In genomic region chr10:94198482-94199405, GRCm38 (mm10) we compare ENCODE assay signal across 8 mouse cellular contexts. TPM values are rescaled to one million over a fixed set of nuclear protein-coding genes. Genes with fewer than 3 reads are reported as not detected.
DNase-seq lines count a peak whose midpoint lies in the region; ATAC-seq and TF ChIP-seq lines count a peak whose summit lies in the region.

Gene Ndufa12 (plus strand): TSS chr10:94198720.

- peaks cover 22 to 53% of the 10 kb centered on the region in 2 experiments for H3K36me3 ChIP-seq in CH12.LX (replicated peaks in 1 of 2; ENCODE audit: control insufficient read depth in 1 of 2, insufficient read depth in 1 of 2, low read length in 1 of 2)
- peaks cover 4% of the 10 kb centered on the region; the same call in 1 of the 2 replicates for H3K36me3 ChIP-seq in forebrain, embryonic 11.5 days (ENCODE audit: control insufficient read depth, insufficient read depth, low read length)
- peaks cover 19% of the 10 kb centered on the region for H3K36me3 ChIP-seq in heart, embryonic 16.5 days (ENCODE audit: control insufficient read depth, insufficient read depth)
- peaks cover 36% of the 10 kb centered on the region for H3K36me3 ChIP-seq in liver, embryonic 15.5 days (replicated peaks)
- H3K36me3 ChIP-seq in neural tube, embryonic 12.5 days: peaks cover 27% of the 10 kb centered on the region

- TF ChIP-seq POLR2A in CH12.LX (IDR thresholded peaks at IDR 0.05; ENCODE audit: low read depth, low read length): peak; percentile 92

- H3K4me1 ChIP-seq in CH12.LX (ENCODE audit: control insufficient read depth in 1 of 2, insufficient read depth in 2 of 2): peaks cover 5 to 31% of the 10 kb centered on the region in 2 experiments; a peak in 3 of 4 replicates
- H3K4me1 ChIP-seq in forebrain, embryonic 11.5 days (replicated peaks; ENCODE audit: control insufficient read depth, insufficient read depth, low read length): peaks cover 3% of the 10 kb centered on the region; the same call in 1 of the 2 replicates
- peaks cover 5% of the 10 kb centered on the region for H3K4me1 ChIP-seq in heart, embryonic 16.5 days (ENCODE audit: control insufficient read depth, insufficient read depth, low read length)
- peaks cover 19% of the 10 kb centered on the region for H3K4me1 ChIP-seq in liver, embryonic 15.5 days (replicated peaks)
- H3K4me1 ChIP-seq in neural tube, embryonic 12.5 days: peaks cover 5% of the 10 kb centered on the region

- H3K9me3 ChIP-seq in CH12.LX (replicated peaks; ENCODE audit: low read length): no peaks in the 10 kb centered on the region
- no peaks in the 10 kb centered on the region for H3K9me3 ChIP-seq in forebrain, embryonic 11.5 days (ENCODE audit: control insufficient read depth, low read length)
- no peaks in the 10 kb centered on the region for H3K9me3 ChIP-seq in heart, embryonic 16.5 days (replicated peaks; ENCODE audit: control insufficient read depth, low read length)
- H3K9me3 ChIP-seq in liver, embryonic 15.5 days (replicated peaks): no peaks in the 10 kb centered on the region
- H3K9me3 ChIP-seq in neural tube, embryonic 12.5 days: no peaks in the 10 kb centered on the region

- H3K4me2 ChIP-seq in CH12.LX (ENCODE audit: insufficient read depth, low read depth, poor library complexity, severe bottlenecking): peak within 1 kb of the TSS; percentile 88
- peak within 1 kb of the TSS; percentile 78 for H3K4me2 ChIP-seq in forebrain, embryonic 11.5 days (ENCODE audit: low read depth, low read length, severe bottlenecking)
- peak within 1 kb of the TSS; percentile 85 for H3K4me2 ChIP-seq in heart, embryonic 16.5 days (ENCODE audit: low read depth, low read length)
- peak within 1 kb of the TSS; percentile 87 for H3K4me2 ChIP-seq in liver, embryonic 15.5 days
- H3K4me2 ChIP-seq in neural tube, embryonic 12.5 days (replicated peaks): peak within 1 kb of the TSS; percentile 74

- H3K27ac ChIP-seq in CH12.LX (ENCODE audit: insufficient read depth, low read depth): no peak within 1 kb of the TSS
- H3K27ac ChIP-seq in forebrain, embryonic 11.5 days (ENCODE audit: low read depth, low read length): peak within 1 kb of the TSS; percentile 63; the same call in 1 of the 2 replicates
- H3K27ac ChIP-seq in heart, embryonic 16.5 days (ENCODE audit: low read length): peak within 1 kb of the TSS; percentile 91
- H3K27ac ChIP-seq in liver, embryonic 15.5 days (replicated peaks): peak within 1 kb of the TSS; percentile 83
- H3K27ac ChIP-seq in neural tube, embryonic 12.5 days: 0 out of 2 replicates have a peak within 1 kb of the TSS, but pooled peaks have one; percentile 46

- dilution Hi-C loops in CH12.LX (cut with MboI; ENCODE audit: extremely low pct_ligation_motif_present, extremely low pct_unique_long_range_greater_than_20kb, low sequenced_read_pairs): no loop called here

- under 1% methylated on average over 46 of the region's 46 CpGs for WGBS in forebrain, embryonic 11.5 days
- under 1% methylated on average over 46 of the region's 46 CpGs for WGBS in heart, embryonic 16.5 days
- under 1% methylated on average over 46 of the region's 46 CpGs for WGBS in liver, embryonic 15.5 days (ENCODE audit: insufficient replicate concordance)
- whole genome bisulfite sequencing in neural tube, embryonic 12.5 days: under 1% methylated on average over 46 of the region's 46 CpGs

- H3K4me3 ChIP-seq in CH12.LX (replicated peaks in 1 of 3; ENCODE audit: low read depth in 2 of 3, low read length in 2 of 3, poor library complexity in 1 of 3): peak within 1 kb of the TSS; percentile 78 to 93 (median 85)
- H3K4me3 ChIP-seq in forebrain, embryonic 11.5 days (ENCODE audit: low read depth, low read length): peak within 1 kb of the TSS; percentile 69
- peak within 1 kb of the TSS; percentile 84 for H3K4me3 ChIP-seq in heart, embryonic 16.5 days (ENCODE audit: low read length)
- peak within 1 kb of the TSS; percentile 90 for H3K4me3 ChIP-seq in liver, embryonic 15.5 days (replicated peaks)
- peak within 1 kb of the TSS; percentile 78 for H3K4me3 ChIP-seq in neural tube, embryonic 12.5 days

- H3K27me3 ChIP-seq in CH12.LX (replicated peaks): no peaks in the 10 kb centered on the region
- H3K27me3 ChIP-seq in forebrain, embryonic 11.5 days (ENCODE audit: control insufficient read depth, insufficient read depth, low read length): no peaks in the 10 kb centered on the region
- no peaks in the 10 kb centered on the region for H3K27me3 ChIP-seq in heart, embryonic 16.5 days (ENCODE audit: control insufficient read depth, insufficient read depth, low read length)
- H3K27me3 ChIP-seq in liver, embryonic 15.5 days: no peaks in the 10 kb centered on the region
- no peaks in the 10 kb centered on the region for H3K27me3 ChIP-seq in neural tube, embryonic 12.5 days (replicated peaks)

- ATAC-seq in forebrain, embryonic 11.5 days (replicated peaks; ENCODE audit: low FRiP score): peak; percentile 95
- ATAC-seq in heart, embryonic 16.5 days (replicated peaks; ENCODE audit: extremely low read depth, insufficient read depth, low FRiP score): peak; percentile 95
- peak; percentile 99 for ATAC-seq in liver, embryonic 15.5 days (ENCODE audit: insufficient read depth)
- ATAC-seq in neural tube, embryonic 12.5 days (ENCODE audit: low FRiP score, low read depth): peak; percentile 95

- peak within 1 kb of the TSS; percentile 81 for H3K9ac ChIP-seq in CH12.LX (ENCODE audit: insufficient read depth, low read depth)
- H3K9ac ChIP-seq in forebrain, embryonic 11.5 days (ENCODE audit: low read length): peak within 1 kb of the TSS; percentile 82
- H3K9ac ChIP-seq in heart, embryonic 16.5 days (ENCODE audit: low read length): peak within 1 kb of the TSS; percentile 88
- peak within 1 kb of the TSS; percentile 85 for H3K9ac ChIP-seq in liver, embryonic 15.5 days
- peak within 1 kb of the TSS; percentile 79 for H3K9ac ChIP-seq in neural tube, embryonic 12.5 days

- TF ChIP-seq RAD21 in CH12.LX (IDR thresholded peaks at IDR 0.05; ENCODE audit: low read depth, low read length): peak; percentile 19; the same call in 1 of the 2 replicates

- DNase-seq in CH12.LX (ENCODE audit: extremely low read depth): peak; percentile 95
- peak; percentile 90 for DNase-seq in c-Kit-positive CD71-positive TER-119-negative erythroid progenitor cells, embryonic 14.5 days (ENCODE audit: low read depth)
- peak; percentile 94 for DNase-seq in forebrain, embryonic 11.5 days (ENCODE audit: low spot score)
- peak; percentile 96 to 97 for DNase-seq in kidney, postnatal 36 days
- peak; percentile 92 for DNase-seq in telencephalon, adult 2 months (ENCODE audit: low read depth, low spot score)

- peaks cover 29% of the 10 kb centered on the region for H3K79me2 ChIP-seq in CH12.LX (replicated peaks; ENCODE audit: control insufficient read depth, extremely low read depth, insufficient read depth, poor library complexity, severe bottlenecking)

- in situ Hi-C loops in CH12.LX (cut with MboI; ENCODE audit: low pct_ligation_motif_present, low pct_unique_long_range_greater_than_20kb, low sequenced_read_pairs): no loop called here

- TF ChIP-seq CTCF in CH12.LX (conservative IDR thresholded peaks at IDR 0.05 in 1 of 2, IDR thresholded peaks at IDR 0.05 in 1 of 2; ENCODE audit: low read depth in 2 of 2, low read length in 2 of 2): peak; percentile 28 to 63; a peak in 3 of 4 replicates

- no peak for TF ChIP-seq EP300 in CH12.LX (IDR thresholded peaks at IDR 0.05; ENCODE audit: low read length)

TF ChIP-seq in CH12.LX, 34 proteins besides CTCF, POLR2A, EP300 and RAD21 (continues in another document):
- TF ChIP-seq SIN3A (IDR thresholded peaks at IDR 0.05; ENCODE audit: low read length): peak; percentile 97
- no peak for TF ChIP-seq E2F4 (IDR thresholded peaks at IDR 0.05; ENCODE audit: insufficient replicate concordance, low read depth, low read length)
- no peak for TF ChIP-seq MAFK (IDR thresholded peaks at IDR 0.05; ENCODE audit: insufficient replicate concordance, low read length)
- peak; percentile 70; the same call in 1 of the 2 replicates for TF ChIP-seq MAX (IDR thresholded peaks at IDR 0.05; ENCODE audit: low read length)
- no peak for TF ChIP-seq ZKSCAN1 (IDR thresholded peaks at IDR 0.05; ENCODE audit: borderline replicate concordance, low read depth, low read length)
- peak; percentile 93 for TF ChIP-seq TCF12 (IDR thresholded peaks at IDR 0.05; ENCODE audit: low read depth, low read length)
- peak; percentile 30; the same call in 1 of the 2 replicates for TF ChIP-seq IRF4 (IDR thresholded peaks at IDR 0.05; ENCODE audit: low read depth, low read length)
- TF ChIP-seq MAZ (IDR thresholded peaks at IDR 0.05; ENCODE audit: low read depth, low read length): no peak
- 0 out of 2 replicates have a peak, but pooled peaks have one; percentile 8 for TF ChIP-seq BHLHE40 (IDR thresholded peaks at IDR 0.05; ENCODE audit: low read depth, low read length)
- TF ChIP-seq ZNF384 (IDR thresholded peaks at IDR 0.05; ENCODE audit: low read depth, low read length): no peak
- TF ChIP-seq CHD1 (IDR thresholded peaks at IDR 0.05; ENCODE audit: low read depth, low read length): no peak
- peak; percentile 45; the same call in 1 of the 2 replicates for TF ChIP-seq MYC (IDR thresholded peaks at IDR 0.05; ENCODE audit: low read depth, low read length)
- peak; percentile 91 for TF ChIP-seq ELF1 (IDR thresholded peaks at IDR 0.05; ENCODE audit: low read depth, low read length)
- TF ChIP-seq ZMIZ1 (IDR thresholded peaks at IDR 0.05; ENCODE audit: low read depth, low read length): peak; percentile 77; the same call in 1 of the 2 replicates
- TF ChIP-seq KAT2A (IDR thresholded peaks at IDR 0.05; ENCODE audit: insufficient replicate concordance, low read length): peak; percentile 88; the same call in 1 of the 2 replicates
- no peak for TF ChIP-seq PAX5 (IDR thresholded peaks at IDR 0.05; ENCODE audit: low read length)
- TF ChIP-seq USF2 (conservative IDR thresholded peaks at IDR 0.05; ENCODE audit: low read depth, low read length): no peak
- peak; percentile 26; the same call in 1 of the 2 replicates for TF ChIP-seq UBTF (IDR thresholded peaks at IDR 0.05; ENCODE audit: low read depth, low read length)
- peak; percentile 80 for TF ChIP-seq NELFE (IDR thresholded peaks at IDR 0.05; ENCODE audit: low read depth, low read length)
- no peak for TF ChIP-seq JUN (IDR thresholded peaks at IDR 0.05; ENCODE audit: insufficient read depth, low read depth, low read length)
- peak; percentile 95 for TF ChIP-seq HCFC1 (IDR thresholded peaks at IDR 0.05; ENCODE audit: low read depth, low read length)

RNA-seq across cellular contexts. Expression of gene Ndufa12, which starts in this region (rescaled TPM):
- 340 and 390 TPM in 2 replicates for total RNA-seq in CH12.LX (2012; rRNA removed)
- total RNA-seq in CH12.LX (2014; rRNA removed): 344 and 367 TPM in 2 replicates
- 215 and 231 TPM in 2 replicates for polyA plus RNA-seq in CH12.LX (2012; ENCODE audit: insufficient read length, low read depth)
- 471 and 486 TPM in 2 replicates for polyA plus RNA-seq in forebrain, embryonic 11.5 days (2014; fragmentation: Nextera tagmentation; extraction: Ambion mirVana)
- 593 and 824 TPM in 2 replicates for polyA plus RNA-seq in heart, embryonic 16.5 days (2015; fragmentation: Nextera tagmentation; extraction: Ambion mirVana)
- polyA plus RNA-seq in liver, embryonic 15.5 days (2015; fragmentation: Nextera tagmentation; extraction: Ambion mirVana): 124 and 137 TPM in 2 replicates
- polyA plus RNA-seq in neural tube, embryonic 12.5 days (2016; fragmentation: Nextera tagmentation; extraction: Ambion mirVana): 431 and 444 TPM in 2 replicates
